ENCODE assay signal across 18 mouse cellular contexts in the genomic region with DNA sequence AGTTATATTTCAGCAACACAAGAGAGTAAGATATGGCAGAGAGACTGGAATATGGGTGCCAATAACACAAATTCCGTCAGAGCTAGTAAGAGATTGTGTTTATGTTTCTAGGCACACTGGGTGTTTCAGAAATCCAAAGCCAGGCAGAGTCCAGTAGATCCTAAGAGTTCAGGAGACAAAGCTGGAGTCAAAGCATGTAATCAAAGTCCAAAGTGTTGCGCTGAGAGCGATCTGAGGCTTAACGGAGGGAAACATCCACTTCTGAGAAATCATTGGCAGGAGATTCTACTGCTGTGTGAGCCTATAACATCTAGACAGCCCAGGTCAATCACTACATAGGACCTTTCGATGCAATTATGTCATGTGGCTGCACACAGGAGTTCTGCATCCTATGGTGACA.
"Had no signal": no experiment of that assay in that cellular context is flagged by ENCODE, and none has a peak within 500 bp of the region (broad histone marks: within the 10 kb centered on the region; RNA-seq: fewer than 3 reads in every experiment).

No protein-coding gene starts in this region.

- H3K27me3 ChIP-seq: midbrain, embryonic 12.5 days; neural tube, embryonic 13.5 days; neural tube, embryonic 15.5 days had no signal

- H3K9ac ChIP-seq: lung, embryonic 14.5 days; midbrain, embryonic 12.5 days; neural tube, embryonic 13.5 days; neural tube, embryonic 15.5 days had no signal

- ATAC-seq: midbrain, embryonic 16.5 days had no signal

- H3K9me3 ChIP-seq: midbrain, embryonic 10.5 days; midbrain, embryonic 12.5 days; neural tube, embryonic 13.5 days; neural tube, embryonic 15.5 days had no signal

- H3K36me3 ChIP-seq: midbrain, embryonic 10.5 days; midbrain, embryonic 12.5 days; neural tube, embryonic 13.5 days; neural tube, embryonic 15.5 days had no signal

- DNase-seq: lung, embryonic 14.5 days; lung, postnatal 10 days; lung, postnatal 4 days; midbrain, embryonic 14.5 days; retina, postnatal 1 day; right cerebral cortex, adult 18-20 months; right cerebral cortex, postnatal 25 days; right cerebral cortex, postnatal 4 days; spleen, adult 18-20 months; thymus, adult 18-20 months; thymus, postnatal 14 days; thymus, postnatal 36 days had no signal

- H3K4me2 ChIP-seq: lung, embryonic 14.5 days; midbrain, embryonic 12.5 days; neural tube, embryonic 13.5 days; neural tube, embryonic 15.5 days had no signal

- H3K4me1 ChIP-seq: midbrain, embryonic 10.5 days; midbrain, embryonic 12.5 days; neural tube, embryonic 13.5 days; neural tube, embryonic 15.5 days had no signal

- H3K4me3 ChIP-seq: midbrain, embryonic 10.5 days; midbrain, embryonic 12.5 days; myocyte; neural tube, embryonic 13.5 days; neural tube, embryonic 15.5 days had no signal

- H3K27ac ChIP-seq: midbrain, embryonic 10.5 days; midbrain, embryonic 12.5 days; neural tube, embryonic 13.5 days; neural tube, embryonic 15.5 days had no signal
